Mouse (Mus musculus): Measurements from ENCODE around the gene Gpr55.

Gpr55 gene

DNA sequence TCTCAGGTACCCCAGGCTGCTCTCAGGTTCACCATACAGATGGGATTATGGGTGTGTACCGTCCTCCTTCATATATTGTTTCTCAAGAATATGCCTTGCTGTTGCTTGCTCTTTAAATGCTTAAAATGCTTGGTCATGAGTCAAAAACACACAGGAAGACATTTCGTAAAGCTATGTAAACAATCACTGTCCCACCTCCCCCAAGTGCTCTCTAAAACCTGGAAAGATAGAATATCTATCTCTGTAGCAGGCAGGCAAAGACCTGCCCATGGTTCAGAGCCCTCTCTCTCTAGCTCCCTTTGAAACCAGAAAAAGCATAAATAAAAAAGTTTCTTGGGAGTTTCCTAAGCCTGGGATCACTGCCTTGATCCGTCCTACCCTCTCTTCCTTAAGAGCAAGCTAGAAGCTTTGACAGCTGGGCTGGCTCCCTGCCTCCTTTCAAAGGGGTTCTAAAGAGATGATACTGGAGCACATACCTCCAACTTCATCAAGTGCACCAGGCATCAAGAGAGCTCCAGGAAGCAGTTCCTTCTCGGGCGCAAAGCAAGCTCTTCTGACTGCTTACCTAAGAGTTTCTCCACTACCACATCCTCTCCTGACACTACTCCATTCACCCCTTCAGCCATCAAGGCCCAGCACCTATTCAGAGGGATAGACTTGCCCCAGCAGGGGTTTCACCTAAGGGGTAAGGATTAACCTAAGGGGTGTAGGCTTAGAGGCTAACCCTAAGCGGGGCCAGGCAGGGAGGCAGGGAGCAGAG lies 1.5 kb downstream of the Gpr55 start:
- DNase-seq (ENCODE audit: low read depth in 2 of 2, low spot score in 2 of 2): peak; percentile 18 to 22

DNA sequence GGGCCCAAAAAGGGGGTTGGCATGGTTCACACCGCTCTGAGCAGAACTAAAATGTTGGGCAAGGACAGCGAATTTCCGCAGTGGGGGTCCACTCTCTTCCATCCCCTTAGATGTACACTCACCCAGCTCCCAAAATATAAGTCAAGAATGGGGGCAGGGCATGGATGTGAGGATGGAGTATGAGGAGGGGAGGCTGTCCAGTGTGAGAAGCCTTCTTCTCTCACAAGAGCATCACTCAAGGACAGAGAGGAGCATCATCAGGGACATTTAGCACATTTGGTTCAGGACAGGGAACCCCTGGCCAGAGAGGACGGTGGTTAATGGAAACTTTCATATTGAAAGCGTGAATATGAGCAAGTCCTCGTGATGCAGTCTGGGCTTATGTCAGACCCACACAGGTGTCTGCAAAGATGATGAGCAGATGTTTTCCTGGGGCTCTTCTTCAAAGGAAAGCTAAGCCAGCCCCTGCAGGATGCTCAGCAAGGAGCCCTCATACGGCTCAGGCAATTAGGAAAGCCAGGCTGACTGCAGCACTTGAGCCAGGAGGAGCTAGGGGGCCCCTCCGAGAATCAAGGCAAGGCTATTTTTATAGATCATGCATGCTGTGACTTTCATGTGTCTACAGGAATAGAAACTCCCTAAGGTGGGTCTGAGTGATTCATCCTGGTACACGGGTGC lies 2.7 kb downstream of the Gpr55 start:
- no peak for DNase-seq (ENCODE audit: low read depth in 2 of 2, low spot score in 2 of 2)

DNA sequence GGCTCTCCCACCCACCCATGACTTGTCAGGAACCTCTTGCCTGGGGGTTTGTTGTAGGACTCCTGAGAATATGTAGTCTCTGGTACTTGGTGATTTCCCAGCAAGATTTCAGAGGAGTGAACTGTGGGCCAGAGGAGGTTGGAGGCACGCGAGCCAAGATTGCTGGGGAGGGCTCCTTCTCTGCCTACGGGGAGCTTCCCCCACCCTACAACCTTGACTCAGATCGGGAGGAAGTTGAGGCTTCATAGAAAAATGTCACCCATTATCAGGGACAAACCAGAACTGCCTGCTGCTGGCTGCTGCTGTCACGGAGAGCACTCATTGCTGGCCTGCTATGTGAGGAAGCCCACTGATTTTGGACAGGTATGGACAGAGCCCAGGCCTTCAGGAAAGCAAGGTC lies 3.5 kb downstream of the Gpr55 start:
- DNase-seq (ENCODE audit: low read depth in 2 of 2, low spot score in 2 of 2): no peak

- no peak for DNase-seq (ENCODE audit: low read depth in 2 of 2, low spot score in 2 of 2)
Observed at GRCm38 (mm10) chr1:85955150-85955549, 5.7 kb downstream of the Gpr55 start.

- DNase-seq (ENCODE audit: low read depth in 2 of 2, low spot score in 2 of 2): no peak
Observed at GRCm38 (mm10) chr1:85949085-85949684, 11.6 kb downstream of the Gpr55 start.

GRCm38 (mm10) chr1:85942318-85942717 lies 18.5 kb downstream of the Gpr55 start:
- no peak for DNase-seq (ENCODE audit: low read depth in 2 of 2, low spot score in 2 of 2)

DNA sequence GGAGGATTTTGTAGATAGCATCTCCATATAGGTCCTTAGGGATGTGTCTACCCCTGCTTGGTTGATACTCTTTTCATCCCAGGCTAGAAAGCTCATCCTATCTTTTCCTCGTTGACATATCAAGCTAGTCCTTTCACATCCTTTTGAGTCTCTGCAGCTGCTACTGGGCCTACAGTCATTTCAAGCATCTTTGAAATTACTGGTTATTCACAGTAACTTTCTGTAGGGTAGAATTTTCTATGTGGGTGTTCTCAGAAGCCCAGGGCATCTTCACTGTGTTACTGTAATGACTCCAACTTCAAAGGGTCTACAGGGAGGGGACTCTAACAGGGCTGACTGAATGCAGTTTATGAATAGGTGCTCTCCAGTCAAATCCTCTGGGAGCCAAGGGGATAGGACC lies 23.5 kb downstream of the Gpr55 start:
- no peak for DNase-seq (ENCODE audit: low read depth in 2 of 2, low spot score in 2 of 2)

GRCm38 (mm10) chr1:85936265-85936664 lies 24.5 kb downstream of the Gpr55 start:
- DNase-seq (ENCODE audit: low read depth in 2 of 2, low spot score in 2 of 2): no peak

- DNase-seq (ENCODE audit: low read depth in 2 of 2, low spot score in 2 of 2): peak; percentile 61 to 75
Observed at GRCm38 (mm10) chr1:85935148-85935852, 25.5 kb downstream of the Gpr55 start.

GRCm38 (mm10) chr1:85934560-85934959 lies 26.2 kb downstream of the Gpr55 start:
- DNase-seq (ENCODE audit: low read depth in 2 of 2, low spot score in 2 of 2): no peak

- DNase-seq (ENCODE audit: low read depth in 2 of 2, low spot score in 2 of 2): no peak
Observed at GRCm38 (mm10) chr1:85933631-85934465, 27.0 kb downstream of the Gpr55 start.

DNA sequence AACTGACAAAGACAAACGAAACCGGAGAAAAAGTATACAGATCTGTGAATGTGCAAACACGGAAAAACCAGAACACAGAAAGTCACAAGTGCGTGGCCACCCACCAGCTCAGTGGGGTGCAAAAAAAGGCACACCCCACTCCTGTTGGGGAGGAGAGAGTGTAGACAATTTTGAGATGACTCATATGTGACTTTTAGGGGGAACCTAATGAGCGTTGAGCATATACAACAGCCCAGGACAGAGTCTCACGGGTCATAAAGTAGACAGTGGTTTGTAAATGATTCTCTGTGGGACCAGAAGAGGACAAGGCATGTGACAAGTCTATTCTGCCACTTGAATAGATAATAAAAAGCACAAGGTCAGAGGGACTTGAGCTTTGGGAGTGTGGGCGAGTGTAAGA lies 27.6 kb downstream of the Gpr55 start:
- no peak for DNase-seq (ENCODE audit: low read depth in 2 of 2, low spot score in 2 of 2)

DNA sequence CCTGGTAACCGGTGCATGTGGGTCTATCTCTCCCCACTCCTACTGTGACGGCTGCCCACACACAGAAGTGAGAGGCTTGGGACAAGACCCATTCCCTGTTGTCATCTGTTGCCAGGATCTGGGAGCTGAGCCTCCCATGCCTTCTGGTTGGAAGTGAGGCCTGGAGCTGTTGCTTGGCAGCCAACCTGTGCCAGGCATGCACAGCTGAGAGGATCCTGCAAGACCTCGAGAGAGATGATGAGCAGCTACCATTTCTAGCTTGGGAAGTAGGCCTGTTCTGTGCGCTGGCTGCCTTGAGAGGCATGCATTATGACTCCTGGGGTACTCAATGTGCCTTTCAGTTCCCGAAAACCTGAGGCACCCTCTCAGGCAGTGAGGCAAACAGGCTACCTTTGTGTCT lies 29.6 kb downstream of the Gpr55 start:
- no peak for DNase-seq (ENCODE audit: low read depth in 2 of 2, low spot score in 2 of 2)

- DNase-seq (ENCODE audit: low read depth in 2 of 2, low spot score in 2 of 2): no peak
Observed at GRCm38 (mm10) chr1:85929406-85929805, 31.4 kb downstream of the Gpr55 start.

DNA sequence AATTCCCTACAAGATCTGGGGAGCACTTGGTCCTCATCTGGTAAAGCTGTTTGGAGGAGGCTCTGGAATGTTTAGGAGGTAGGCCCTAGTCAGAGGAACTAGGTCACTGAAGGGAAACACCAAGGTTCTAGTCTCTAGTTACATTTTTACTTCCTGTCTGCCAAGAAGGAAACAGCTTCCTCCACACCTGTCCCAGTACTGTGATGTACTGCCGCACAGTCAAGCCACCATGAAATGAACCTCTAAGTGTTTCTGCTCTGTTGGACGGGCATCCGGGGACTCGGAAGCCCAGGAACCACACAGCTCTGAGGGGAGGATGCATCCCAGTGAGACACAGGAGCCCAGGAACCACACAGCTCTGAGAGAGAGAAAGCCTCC lies 32.1 kb downstream of the Gpr55 start:
- DNase-seq (ENCODE audit: low read depth in 2 of 2, low spot score in 2 of 2): no peak

GRCm38 (mm10) chr1:85928057-85928687 lies 32.6 kb downstream of the Gpr55 start, which contains the start of gene 4933407L21Rik:
TSS of gene 4933407L21Rik (plus strand) at chr1:85928483.
- DNase-seq (ENCODE audit: low read depth in 2 of 2, low spot score in 2 of 2): no peak

DNA sequence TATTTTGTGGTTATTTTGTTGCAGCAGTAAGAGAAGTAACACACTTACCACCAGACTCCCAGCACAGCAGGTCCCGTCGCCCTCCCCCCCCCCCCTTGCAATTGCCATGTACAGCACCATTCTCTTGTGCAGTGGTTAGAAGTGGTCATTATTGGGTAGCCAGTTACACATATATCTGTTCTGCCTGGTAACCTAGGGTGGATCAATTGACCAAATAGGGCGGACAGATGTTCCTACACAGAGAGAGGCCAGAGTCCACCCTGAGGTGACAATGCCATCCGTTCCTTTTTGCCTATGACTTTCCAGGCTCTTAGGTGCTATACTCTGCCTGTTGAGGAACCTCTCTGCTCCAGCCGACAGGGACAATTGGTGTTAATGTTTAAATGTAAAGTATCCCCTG lies 35.6 kb downstream of the Gpr55 start:
- DNase-seq (ENCODE audit: low read depth in 2 of 2, low spot score in 2 of 2): no peak

- DNase-seq (ENCODE audit: low read depth in 2 of 2, low spot score in 2 of 2): no peak
Observed at GRCm38 (mm10) chr1:85922865-85923211, 38.0 kb downstream of the Gpr55 start.

- no peak for DNase-seq (ENCODE audit: low read depth in 2 of 2, low spot score in 2 of 2)
Observed at GRCm38 (mm10) chr1:85922127-85922864, 38.5 kb downstream of the Gpr55 start.

DNA sequence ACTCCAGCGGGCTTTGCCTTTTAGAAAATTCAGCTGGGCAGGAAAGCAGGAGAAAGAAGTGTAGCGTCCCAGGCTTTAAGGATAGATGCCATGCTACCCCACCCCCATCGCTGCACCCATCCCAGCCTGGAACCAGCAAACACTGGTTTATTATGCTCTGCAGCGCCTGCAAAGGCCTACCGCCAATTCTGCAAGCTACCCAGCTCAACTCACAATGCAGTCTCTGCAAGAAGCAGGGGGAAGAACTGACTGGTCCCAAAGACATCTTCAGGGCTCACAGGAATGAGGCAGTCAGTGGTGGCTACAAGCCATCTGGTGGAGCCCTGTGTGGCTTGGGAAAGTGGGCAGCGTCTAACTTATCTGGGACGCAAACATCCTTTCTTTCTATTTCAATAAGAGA lies 39.1 kb downstream of the Gpr55 start:
- no peak for DNase-seq (ENCODE audit: low read depth in 2 of 2, low spot score in 2 of 2)
